Mouse (Mus musculus): ENCODE measurements around the gene Cacna1d. TPM values are rescaled to one million over a fixed set of nuclear protein-coding genes. Genes with fewer than 3 reads are reported as not detected.

The Cacna1d gene
- total RNA-seq, 2 experiments from 2014 or later, result 9.6 to 12.5 TPM

DNA sequence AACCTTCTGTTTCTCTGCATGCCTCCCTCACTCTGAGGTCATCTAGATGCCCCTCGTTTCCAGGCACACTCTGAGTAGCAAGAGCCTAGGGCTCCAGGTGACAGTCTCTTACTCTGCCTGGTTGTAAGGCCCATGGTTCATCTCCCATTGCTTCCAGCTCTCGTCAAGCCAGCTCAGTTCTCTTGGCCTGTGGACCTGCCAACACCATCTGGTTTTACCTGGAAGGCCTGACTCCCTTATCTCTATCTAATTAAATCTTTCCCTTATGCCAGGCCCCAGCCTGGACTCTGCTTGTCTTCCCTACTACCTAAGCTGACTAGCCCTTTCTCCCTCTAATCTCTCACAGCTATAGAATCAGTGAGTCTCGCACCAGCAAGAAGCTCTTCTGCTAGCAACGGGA lies 124.2 kb downstream of the Cacna1d start:
- DNase-seq, result no peak

DNA sequence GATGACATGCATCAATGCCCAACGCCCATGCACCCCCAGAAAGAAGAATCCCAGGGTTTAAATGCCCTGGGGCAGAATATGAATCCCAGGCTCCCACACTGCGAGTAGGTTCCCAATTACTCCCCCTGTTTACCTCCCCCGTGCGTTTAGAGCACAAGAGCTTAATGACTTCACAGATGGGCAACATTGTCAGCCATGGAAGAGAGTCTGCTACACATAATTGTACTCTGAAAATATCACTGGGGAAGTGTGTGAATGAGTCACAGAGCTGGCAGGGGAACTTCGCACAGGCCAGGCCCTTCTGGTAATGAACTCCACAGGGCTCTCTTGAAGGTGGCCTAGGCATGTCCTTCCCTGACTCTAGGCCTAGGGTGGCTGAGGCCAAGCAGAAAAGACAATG lies 125.4 kb downstream of the Cacna1d start:
- no peak for DNase-seq

DNA sequence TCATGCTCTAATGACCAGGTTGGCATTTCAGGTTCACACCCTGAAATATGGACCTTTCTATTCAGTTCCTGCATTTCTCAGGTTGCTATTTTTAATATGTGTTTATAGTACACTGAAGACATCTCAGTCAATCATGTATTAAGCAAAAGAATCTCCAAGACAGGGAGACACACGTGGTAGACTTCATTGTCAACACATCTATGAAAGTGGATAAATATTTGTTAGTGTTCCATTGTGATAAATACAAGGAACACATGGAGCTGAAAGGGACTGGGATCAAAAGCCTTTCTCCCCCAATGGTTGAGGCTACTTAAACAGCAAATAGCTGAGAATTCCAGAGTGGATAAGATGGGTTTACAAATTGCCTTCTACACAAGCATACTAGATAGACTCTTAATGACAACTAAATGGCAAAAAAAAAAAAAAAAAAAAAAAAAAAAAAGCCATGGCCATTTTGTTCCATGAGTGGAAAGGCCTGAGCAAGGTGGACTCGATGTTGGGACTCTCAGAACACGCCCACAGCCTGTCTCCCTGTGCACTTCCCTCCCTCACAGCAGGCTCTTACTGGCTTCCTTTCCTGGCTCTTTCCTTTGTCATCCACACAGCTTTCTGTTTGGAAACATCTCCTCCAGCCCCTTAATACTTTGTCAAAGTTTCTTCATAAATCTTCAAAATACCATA lies 127.6 kb downstream of the Cacna1d start:
- DNase-seq, result no peak

- DNase-seq, result no peak
Measured at GRCm38 (mm10) chr14:30362370-30362769, 128.9 kb downstream of the Cacna1d start.

DNA sequence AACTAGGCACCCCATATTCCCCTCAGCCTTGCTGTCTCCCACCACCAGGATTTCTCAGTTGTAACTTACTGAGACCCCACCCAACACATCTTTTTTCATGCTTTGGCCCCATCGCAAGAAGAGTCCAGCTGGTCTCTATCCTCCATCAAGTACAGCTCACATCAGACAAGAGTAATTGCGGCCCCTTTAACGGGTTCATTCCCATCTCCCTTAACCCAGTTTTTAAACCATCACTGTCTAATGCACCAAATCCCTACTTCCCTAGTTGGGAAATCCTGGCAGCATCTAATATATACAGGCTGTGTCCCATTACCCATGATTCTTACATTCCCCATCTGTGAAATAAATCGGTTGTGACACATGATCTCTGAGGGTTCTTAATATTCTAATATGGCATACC lies 130.8 kb downstream of the Cacna1d start:
- DNase-seq, result no peak

DNA sequence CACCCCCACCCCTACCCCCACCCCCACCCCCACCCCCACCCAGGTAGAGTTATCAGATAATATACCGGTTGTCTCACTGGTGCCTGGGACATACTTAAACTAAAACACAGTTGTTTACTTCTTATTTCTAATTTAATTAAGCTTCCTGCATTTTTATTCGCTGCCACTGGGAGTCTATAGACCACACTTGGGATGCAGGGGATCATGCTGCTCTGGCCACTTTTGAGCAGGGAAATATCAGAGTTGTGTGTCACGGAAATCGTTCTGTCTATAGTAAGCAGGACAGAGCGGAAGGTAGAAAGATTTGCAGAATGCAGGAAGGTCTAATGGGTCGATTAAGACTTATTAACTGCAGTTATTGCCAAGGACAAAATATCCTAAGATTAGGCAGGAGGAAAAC lies 131.3 kb downstream of the Cacna1d start:
- no peak for DNase-seq

- no peak for DNase-seq
Measured at GRCm38 (mm10) chr14:30358028-30358427, 133.2 kb downstream of the Cacna1d start.

DNA sequence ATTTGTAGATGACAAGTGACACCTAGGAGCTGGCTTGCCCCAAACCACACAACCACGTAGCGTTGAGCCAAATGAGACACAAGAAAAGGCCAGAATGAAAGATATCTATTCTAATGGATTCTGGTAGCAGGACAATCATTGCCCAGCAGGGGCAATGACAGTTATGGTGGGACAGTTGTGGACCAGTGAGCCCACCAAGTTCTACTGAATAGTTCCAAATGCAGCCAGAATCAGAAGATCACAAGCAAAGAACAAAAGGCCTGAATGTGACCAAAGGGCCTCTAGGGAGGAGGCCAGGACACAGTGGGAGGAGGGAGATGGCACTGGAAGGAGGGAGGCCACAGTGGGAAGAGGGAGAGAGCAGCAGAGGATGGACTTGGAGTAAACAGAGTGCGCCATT lies 134.8 kb downstream of the Cacna1d start:
- DNase-seq, result no peak

GRCm38 (mm10) chr14:30354761-30355160 lies 136.5 kb downstream of the Cacna1d start:
- DNase-seq, result no peak

DNA sequence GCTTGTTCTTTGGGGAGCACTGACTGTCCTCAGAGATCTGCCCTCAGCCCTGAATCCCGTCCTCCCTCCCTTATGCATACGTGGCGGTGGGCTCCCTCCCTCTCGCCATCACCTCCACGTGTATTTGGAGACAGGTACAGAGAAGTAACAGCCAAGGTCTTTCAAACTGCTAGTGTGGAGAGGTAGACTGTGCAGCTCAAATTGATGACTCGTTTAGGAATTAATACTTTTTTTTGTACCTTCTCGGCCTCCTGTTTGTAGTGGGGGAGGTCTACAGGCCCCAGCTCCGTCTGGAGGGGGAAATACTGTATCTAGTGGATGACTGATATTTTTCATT lies 137.2 kb downstream of the Cacna1d start:
- DNase-seq, result no peak

DNA sequence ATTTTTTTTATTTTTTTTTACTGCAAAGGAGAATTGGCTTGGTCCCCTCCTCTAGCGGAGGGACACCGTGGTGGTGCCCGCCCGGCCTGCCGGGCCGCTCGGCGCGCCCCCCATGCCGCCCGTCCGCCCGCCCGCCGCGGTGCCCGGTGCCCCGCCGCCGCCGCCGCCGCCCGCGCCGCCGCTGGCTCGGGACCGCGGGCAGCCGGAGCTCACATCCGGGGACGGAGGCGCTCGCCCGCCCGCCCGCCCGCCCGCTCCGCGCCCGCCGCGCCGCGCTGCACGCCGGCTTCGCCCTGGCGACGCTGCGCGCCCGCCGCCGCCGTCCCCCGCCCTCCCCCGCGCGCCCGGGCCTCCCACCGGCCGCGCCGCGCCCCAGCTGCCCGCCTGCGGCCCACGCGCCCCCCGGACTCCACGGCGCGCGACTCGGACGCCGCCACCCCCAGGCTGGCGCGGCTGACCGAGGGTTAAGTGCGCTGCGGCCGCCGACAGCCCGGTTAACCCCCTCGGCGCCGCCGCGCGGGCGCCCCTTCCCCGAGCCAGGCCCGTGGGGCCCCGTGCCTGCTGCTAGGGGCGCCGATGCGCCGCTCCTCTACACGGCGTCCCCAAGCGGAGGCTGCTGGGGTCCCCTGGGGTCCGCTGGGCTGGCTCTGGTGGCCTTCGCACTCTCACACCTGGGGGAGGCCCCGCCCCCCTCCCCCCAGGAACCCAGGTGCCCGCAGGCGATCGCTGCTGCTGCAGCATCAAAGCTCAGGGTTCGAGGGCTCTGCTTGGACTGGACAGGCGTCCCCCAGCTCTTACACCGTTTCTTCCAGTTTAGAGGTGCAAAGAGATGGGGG lies 137.7 kb downstream of the Cacna1d start:
- peak; percentile 39 for DNase-seq

GRCm38 (mm10) chr14:30352951-30353270 lies 138.3 kb downstream of the Cacna1d start:
- DNase-seq, result no peak

GRCm38 (mm10) chr14:30352061-30352950 lies 138.9 kb downstream of the Cacna1d start:
- no peak for DNase-seq

DNA sequence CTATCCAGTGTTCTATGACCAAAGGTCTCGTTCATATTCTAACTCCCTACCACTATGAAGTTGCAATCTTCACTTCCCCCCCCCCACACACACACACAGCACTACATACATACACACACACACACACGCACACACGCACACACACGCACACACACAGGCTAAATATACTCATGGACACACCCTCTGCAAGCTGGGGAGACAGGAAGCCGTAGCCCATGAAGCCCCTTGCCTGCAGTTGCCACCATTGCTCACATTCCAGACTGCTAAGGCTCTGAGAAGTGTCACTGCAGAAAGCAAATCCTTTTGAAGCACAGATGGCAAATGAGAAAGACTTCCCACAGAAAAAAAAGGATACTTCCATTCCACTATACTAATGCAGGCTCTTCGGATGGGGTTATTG lies 141.0 kb downstream of the Cacna1d start:
- no peak for DNase-seq

DNA sequence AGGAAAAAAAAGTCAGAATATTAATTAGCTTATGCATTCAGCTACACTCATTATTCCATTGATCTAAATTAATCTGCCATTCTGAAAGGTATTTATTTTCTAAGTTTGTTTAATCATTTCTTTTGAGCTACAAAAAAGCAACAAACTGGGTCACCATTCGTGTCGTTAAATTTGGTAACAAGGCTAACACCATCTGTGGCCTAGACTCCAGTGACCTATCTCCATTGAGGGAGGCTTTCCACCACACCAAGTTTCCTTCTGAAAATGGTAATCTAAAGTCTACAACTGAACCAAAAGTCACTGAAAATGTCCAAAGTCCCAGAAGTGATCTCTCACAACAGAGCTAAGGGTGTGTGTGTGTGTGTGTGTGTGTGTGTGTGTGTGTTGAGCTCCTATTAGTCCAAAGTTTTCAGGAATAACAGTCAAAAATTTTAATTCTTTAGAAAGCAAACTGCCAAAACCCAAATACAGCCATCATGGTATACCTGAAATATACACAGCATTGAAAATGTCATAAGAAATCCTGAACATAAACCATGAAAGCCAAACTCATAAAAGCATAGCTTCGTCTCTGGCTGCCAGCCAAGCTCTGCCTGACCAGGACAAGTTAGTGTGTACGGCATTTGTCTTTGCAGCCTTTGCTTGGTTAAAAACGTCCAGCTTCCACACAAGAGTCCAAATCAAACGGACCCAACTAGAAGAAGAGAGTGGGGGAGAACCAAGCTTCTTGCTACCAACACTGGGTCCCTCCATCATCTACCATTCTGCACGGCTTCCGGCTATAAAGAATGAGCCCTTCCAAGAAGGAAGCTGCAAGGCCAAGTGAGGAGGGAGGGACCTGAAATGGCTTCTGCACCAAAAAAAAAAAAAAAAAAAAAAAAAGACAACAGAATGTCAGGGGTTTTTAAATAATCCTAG lies 146.0 kb downstream of the Cacna1d start:
- DNase-seq, result peak; percentile 27

GRCm38 (mm10) chr14:30343740-30344139 lies 147.5 kb downstream of the Cacna1d start:
- no peak for DNase-seq

- no peak for DNase-seq
Measured at GRCm38 (mm10) chr14:30341825-30342590, 149.2 kb downstream of the Cacna1d start.

DNA sequence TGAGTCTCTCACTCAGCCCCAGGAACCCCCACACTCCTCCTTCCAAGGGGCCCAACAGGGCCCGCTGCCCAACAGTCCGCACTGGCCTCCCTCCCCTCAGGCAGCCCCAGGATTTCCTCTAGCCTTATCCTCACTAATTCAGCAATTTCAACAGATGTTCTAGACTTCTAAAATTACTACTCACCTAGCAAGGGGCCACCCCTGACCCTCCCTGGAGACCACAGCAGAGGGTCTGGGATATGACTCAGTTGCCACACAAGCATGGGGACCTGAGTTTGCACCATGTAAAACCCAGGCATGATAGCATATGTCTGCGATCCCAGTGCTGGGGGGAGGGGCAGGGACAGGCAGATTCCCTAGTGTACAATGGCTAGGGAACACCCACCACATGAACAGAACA lies 151.1 kb downstream of the Cacna1d start:
- DNase-seq, result no peak

DNA sequence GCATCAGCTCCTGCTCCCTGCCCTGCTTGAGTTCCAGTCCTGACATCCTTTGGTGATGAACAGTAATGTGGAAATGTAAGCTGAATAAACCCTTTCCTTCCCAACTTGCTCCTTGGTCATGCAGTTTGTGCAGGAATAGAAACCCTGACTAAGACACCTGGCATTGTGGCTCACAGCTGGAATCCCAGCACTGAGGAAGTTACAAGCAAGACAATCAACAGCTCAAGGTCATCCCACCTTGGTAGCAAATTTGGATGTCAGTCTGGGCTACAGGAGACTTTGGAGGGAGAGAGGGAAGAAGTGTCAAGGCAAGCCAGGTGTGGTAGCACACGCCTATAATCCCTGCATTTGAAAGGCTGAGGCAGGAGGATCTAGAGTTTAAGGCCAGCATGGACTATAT lies 159.4 kb downstream of the Cacna1d start:
- no peak for DNase-seq

DNA sequence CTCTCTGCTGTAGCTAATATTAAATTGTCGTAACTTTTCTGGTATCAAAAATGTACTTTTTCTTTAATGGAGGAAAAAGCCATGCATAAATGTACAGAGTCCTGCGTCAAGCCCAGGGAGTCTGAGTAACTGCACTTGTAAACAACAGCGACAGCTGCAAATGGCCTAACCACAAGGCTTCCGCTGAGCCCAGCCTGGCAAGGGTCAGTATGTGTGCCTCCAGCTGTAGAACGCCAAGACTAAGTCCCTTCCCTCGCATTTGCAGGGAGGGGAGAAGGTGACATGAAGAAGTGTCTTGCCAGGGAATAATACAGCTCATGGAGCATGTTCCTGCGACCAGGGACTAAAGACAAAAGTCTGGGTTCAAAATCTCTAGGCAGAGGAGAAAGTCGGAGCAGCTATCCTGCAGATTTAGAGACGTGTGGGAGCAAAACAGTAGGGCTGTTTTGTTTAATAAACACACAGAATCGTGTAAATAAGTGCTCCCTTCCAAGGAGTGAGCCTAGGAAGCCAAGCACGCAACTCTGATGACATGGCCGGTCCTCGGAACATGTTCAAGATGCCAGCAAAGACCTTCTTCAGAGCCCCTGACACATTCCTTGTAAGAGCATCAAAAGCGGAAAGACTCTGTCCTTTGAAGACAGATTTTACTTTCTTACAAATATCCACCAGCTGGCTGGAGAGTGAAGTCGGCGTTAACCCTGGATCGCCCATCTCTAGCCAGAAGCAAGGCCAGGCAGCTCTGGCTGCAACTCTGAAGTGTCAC lies 160.7 kb downstream of the Cacna1d start:
- DNase-seq, result no peak

DNA sequence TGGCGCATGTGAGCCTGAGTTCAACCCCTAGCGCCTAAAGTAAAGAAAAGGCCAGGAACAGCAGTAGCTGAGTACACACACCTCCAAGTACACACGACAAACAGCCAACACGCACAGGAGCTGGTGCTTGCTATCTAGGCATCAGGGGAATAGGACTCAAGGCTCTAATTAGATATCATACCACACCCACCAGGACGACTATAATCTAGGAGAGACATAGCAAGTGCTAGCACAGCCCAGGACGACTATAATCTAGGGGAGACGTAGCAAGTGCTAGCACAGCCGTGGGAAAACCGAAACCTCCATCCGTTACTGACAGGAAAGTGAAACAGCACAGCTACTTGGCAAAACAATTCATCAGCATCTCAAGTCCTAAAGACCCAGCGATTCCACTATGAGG lies 162.1 kb downstream of the Cacna1d start:
- no peak for DNase-seq

All from heart, postnatal 4 days (tissue).